12 mouse cellular contexts compared by ENCODE assay signal in genomic region chr10:8805402-8805801, GRCm38 (mm10).
DNase-seq lines count a peak whose midpoint lies in the region; ATAC-seq lines count a peak whose summit lies in the region.
"Had no signal": no experiment of that assay in that cellular context is flagged by ENCODE, and none has a peak within 500 bp of the region (broad histone marks: within the 10 kb centered on the region; RNA-seq: fewer than 3 reads in every experiment).

No protein-coding gene starts in this region.

- no peak overlapping the region for H3K4me3 ChIP-seq in intestine, embryonic 16.5 days (ENCODE audit: low read length)
- no peak overlapping the region for H3K4me3 ChIP-seq in lung, embryonic 15.5 days
- H3K4me3 ChIP-seq in midbrain, embryonic 10.5 days = no peak overlapping the region
- H3K4me3 ChIP-seq: hindbrain, embryonic 15.5 days had no signal

- H3K4me2 ChIP-seq in intestine, embryonic 16.5 days (ENCODE audit: low read depth, low read length) = no peak overlapping the region
- no peak overlapping the region for H3K4me2 ChIP-seq in lung, embryonic 15.5 days
- H3K4me2 ChIP-seq: hindbrain, embryonic 15.5 days had no signal

- H3K9ac ChIP-seq in intestine, embryonic 16.5 days (ENCODE audit: low read depth, low read length) = no peak overlapping the region
- no peak overlapping the region for H3K9ac ChIP-seq in lung, embryonic 15.5 days
- H3K9ac ChIP-seq: forebrain, postnatal 0 days; hindbrain, embryonic 15.5 days had no signal

- H3K9me3 ChIP-seq in intestine, embryonic 16.5 days (ENCODE audit: control insufficient read depth, low read length) = no peaks in the 10 kb centered on the region
- no peaks in the 10 kb centered on the region for H3K9me3 ChIP-seq in lung, embryonic 15.5 days
- H3K9me3 ChIP-seq in midbrain, embryonic 10.5 days (replicated peaks) = no peaks in the 10 kb centered on the region
- H3K9me3 ChIP-seq: hindbrain, embryonic 15.5 days had no signal

- H3K4me1 ChIP-seq in intestine, embryonic 16.5 days (ENCODE audit: control insufficient read depth, insufficient read depth, low read length) = peaks cover 10% of the 10 kb centered on the region; the same call in 1 of the 2 replicates
- peaks cover 19% of the 10 kb centered on the region for H3K4me1 ChIP-seq in lung, embryonic 15.5 days
- peaks cover 44% of the 10 kb centered on the region for H3K4me1 ChIP-seq in midbrain, embryonic 10.5 days

- 0 out of 2 replicates have a peak, but pooled peaks cover 3% of the 10 kb centered on the region for H3K36me3 ChIP-seq in intestine, embryonic 16.5 days (ENCODE audit: control insufficient read depth, insufficient read depth, low read length)
- no peaks in the 10 kb centered on the region for H3K36me3 ChIP-seq in lung, embryonic 15.5 days
- H3K36me3 ChIP-seq in midbrain, embryonic 10.5 days = 0 out of 2 replicates have a peak, but pooled peaks cover 25% of the 10 kb centered on the region
- H3K36me3 ChIP-seq: hindbrain, embryonic 15.5 days had no signal

- H3K27me3 ChIP-seq in intestine, embryonic 16.5 days (replicated peaks; ENCODE audit: control insufficient read depth, insufficient read depth, low read length) = no peaks in the 10 kb centered on the region
- no peaks in the 10 kb centered on the region for H3K27me3 ChIP-seq in lung, embryonic 15.5 days
- H3K27me3 ChIP-seq in midbrain, embryonic 10.5 days (ENCODE audit: low read depth, poor library complexity, severe bottlenecking) = no peaks in the 10 kb centered on the region
- H3K27me3 ChIP-seq: hindbrain, embryonic 15.5 days had no signal

- no peak overlapping the region for H3K27ac ChIP-seq in intestine, embryonic 16.5 days (ENCODE audit: low read length)
- peak overlapping the region; percentile 46; the same call in 1 of the 2 replicates for H3K27ac ChIP-seq in lung, embryonic 15.5 days
- no peak overlapping the region for H3K27ac ChIP-seq in midbrain, embryonic 10.5 days (replicated peaks)

- 86% methylated on average over 3 of the region's 3 CpGs for WGBS in intestine, embryonic 16.5 days
- 74% methylated on average over 3 of the region's 3 CpGs for WGBS in lung, embryonic 15.5 days
- 95% methylated on average over 3 of the region's 3 CpGs for WGBS in midbrain, embryonic 10.5 days

- peak; percentile 71 for DNase-seq in adrenal gland, adult 2 months
- DNase-seq in adrenal gland, adult 18-20 months (ENCODE audit: low spot score in 2 of 2) = no peak
- peak; percentile 33 for DNase-seq in adrenal gland, postnatal 10 days
- no peak for DNase-seq in midbrain, embryonic 10.5 days (ENCODE audit: low spot score)
- no peak for DNase-seq in thymus, postnatal 4 days
- DNase-seq in ovary, postnatal 10 days (ENCODE audit: low spot score) = no peak
- DNase-seq: embryo, embryonic 11 days; forebrain, postnatal 0 days; spleen, adult 18-20 months had no signal

- 0 out of 2 replicates have a peak, but pooled peaks have one; percentile 34 for ATAC-seq in intestine, embryonic 16.5 days
- 0 out of 2 replicates have a peak, but pooled peaks have one; percentile 15 for ATAC-seq in lung, embryonic 15.5 days (ENCODE audit: borderline replicate concordance, extremely low read depth, low FRiP score, low TSS enrichment)
- ATAC-seq: forebrain, postnatal 0 days had no signal

Comparison
In these comparisons a context has a peak if more than half of its experiments do, and no peak if none do; other contexts are left out.
1. DNase-seq: peak in adrenal gland, adult 2 months (single experiment) and adrenal gland, postnatal 10 days (single experiment); none in adrenal gland, adult 18-20 months (0 of 2), midbrain, embryonic 10.5 days (single experiment), thymus, postnatal 4 days (single experiment) and ovary, postnatal 10 days (single experiment).